13 mouse cellular contexts compared by ENCODE assay signal in the genomic region with DNA sequence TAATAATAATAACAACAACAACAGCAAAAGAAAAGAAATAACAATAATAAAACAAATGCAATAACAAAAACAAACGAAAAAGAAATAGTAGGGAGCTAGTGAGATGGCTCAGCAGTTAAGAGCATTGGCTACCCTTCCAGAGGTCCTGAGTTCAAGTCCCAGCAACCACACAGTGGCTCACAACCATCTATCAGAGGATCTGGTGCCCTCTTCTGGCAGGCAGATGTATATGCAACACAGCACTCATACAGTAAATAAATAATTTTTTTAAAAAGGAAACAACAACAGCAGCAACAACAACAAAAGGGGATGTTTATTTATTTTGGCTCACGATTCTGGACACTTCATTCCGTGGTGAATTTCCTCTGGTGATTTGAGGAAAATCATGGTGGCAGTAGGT. TPM values are rescaled to one million over a fixed set of nuclear protein-coding genes. Genes with fewer than 3 reads are reported as not detected.
DNase-seq lines count a peak whose midpoint lies in the region; ATAC-seq and TF ChIP-seq lines count a peak whose summit lies in the region.
"Had no signal": no experiment of that assay in that cellular context is flagged by ENCODE, and none has a peak within 500 bp of the region (broad histone marks: within the 10 kb centered on the region; RNA-seq: fewer than 3 reads in every experiment).

No protein-coding gene starts in this region.

- peak; percentile 65 for DNase-seq in CD4-positive, CD25-positive, alpha-beta regulatory T cell, adult 2 months (ENCODE audit: low read depth, low spot score)
- no peak for DNase-seq in layer of hippocampus, adult 2 months (ENCODE audit: low spot score in 2 of 2)
- no peak for DNase-seq in layer of hippocampus, adult 9-10 months (ENCODE audit: low spot score)
- no peak for DNase-seq in CH12.LX (ENCODE audit: extremely low read depth)
- peak; percentile 22 for DNase-seq in lung, postnatal 10 days
- no peak for DNase-seq in right cerebral cortex, postnatal 4 days
- no peak for DNase-seq in frontal cortex, postnatal 10 days (ENCODE audit: low spot score in 2 of 2)
- DNase-seq: embryo, embryonic 11 days; right cerebral cortex, adult 18-20 months had no signal

- in situ Hi-C loops in CH12.LX (cut with MboI; ENCODE audit: low pct_ligation_motif_present, low pct_unique_long_range_greater_than_20kb, low sequenced_read_pairs): loop anchor here (25.0 kb wide), 1 partner anchor 357 kb away; the partner anchor contains the start of gene Adcy7

- dilution Hi-C loops in CH12.LX (cut with MboI; ENCODE audit: extremely low pct_ligation_motif_present, extremely low pct_unique_long_range_greater_than_20kb, low sequenced_read_pairs): no loop called here

- no peak overlapping the region for H3K4me2 ChIP-seq in CH12.LX (ENCODE audit: insufficient read depth, low read depth, poor library complexity, severe bottlenecking)
- H3K4me2 ChIP-seq: stomach, embryonic 15.5 days had no signal

- TF ChIP-seq EP300 in CH12.LX (IDR thresholded peaks at IDR 0.05; ENCODE audit: low read length): no peak

- no peak for TF ChIP-seq POLR2A in CH12.LX (IDR thresholded peaks at IDR 0.05; ENCODE audit: low read depth, low read length)

- H3K9me3 ChIP-seq in CH12.LX (replicated peaks; ENCODE audit: low read length): no peaks in the 10 kb centered on the region
- H3K9me3 ChIP-seq: limb, embryonic 10.5 days; stomach, embryonic 15.5 days had no signal

- peak; percentile 43 for TF ChIP-seq RAD21 in CH12.LX (IDR thresholded peaks at IDR 0.05; ENCODE audit: low read depth, low read length)

- no peak overlapping the region for H3K9ac ChIP-seq in CH12.LX (ENCODE audit: insufficient read depth, low read depth)
- H3K9ac ChIP-seq: stomach, embryonic 15.5 days had no signal

- no peaks in the 10 kb centered on the region for H3K79me2 ChIP-seq in CH12.LX (replicated peaks; ENCODE audit: control insufficient read depth, extremely low read depth, insufficient read depth, poor library complexity, severe bottlenecking)

- no peaks in the 10 kb centered on the region for H3K27me3 ChIP-seq in CH12.LX (replicated peaks)

- no peak overlapping the region for H3K4me3 ChIP-seq in layer of hippocampus, adult 2 months
- H3K4me3 ChIP-seq in CH12.LX (replicated peaks in 1 of 3; ENCODE audit: low read depth in 2 of 3, low read length in 2 of 3, poor library complexity in 1 of 3): no peak overlapping the region
- H3K4me3 ChIP-seq: limb, embryonic 10.5 days; stomach, embryonic 15.5 days had no signal

- peaks cover 4 to 33% of the 10 kb centered on the region in 2 experiments; a peak in 3 of 4 replicates for H3K4me1 ChIP-seq in CH12.LX (ENCODE audit: control insufficient read depth in 1 of 2, insufficient read depth in 2 of 2)
- H3K4me1 ChIP-seq: stomach, embryonic 15.5 days had no signal

- no peak for ATAC-seq in CD4-positive, CD25-positive, alpha-beta regulatory T cell, adult 4 months
- ATAC-seq: activated CD4-positive, CD25-positive, alpha-beta regulatory T cell, adult 4 months had no signal

- peak; percentile 73 for TF ChIP-seq CTCF in layer of hippocampus, adult 2 months (conservative IDR thresholded peaks at IDR 0.05)
- peak; percentile 46 to 54; a peak in 3 of 4 replicates for TF ChIP-seq CTCF in CH12.LX (conservative IDR thresholded peaks at IDR 0.05 in 1 of 2, IDR thresholded peaks at IDR 0.05 in 1 of 2; ENCODE audit: low read depth in 2 of 2, low read length in 2 of 2)

- H3K36me3 ChIP-seq in CH12.LX (replicated peaks in 1 of 2; ENCODE audit: control insufficient read depth in 1 of 2, insufficient read depth in 1 of 2, low read length in 1 of 2): peaks cover 1 to 22% of the 10 kb centered on the region in 2 experiments
- H3K36me3 ChIP-seq: limb, embryonic 10.5 days; stomach, embryonic 15.5 days had no signal

- no peak overlapping the region for H3K27ac ChIP-seq in layer of hippocampus, adult 2 months
- no peak overlapping the region for H3K27ac ChIP-seq in CH12.LX (ENCODE audit: insufficient read depth, low read depth)
- H3K27ac ChIP-seq: limb, embryonic 10.5 days; stomach, embryonic 15.5 days had no signal

TF ChIP-seq in CH12.LX, 34 proteins besides CTCF, POLR2A, EP300 and RAD21:
- TF ChIP-seq ZKSCAN1 (IDR thresholded peaks at IDR 0.05; ENCODE audit: borderline replicate concordance, low read depth, low read length) (no peak), SMC3 (IDR thresholded peaks at IDR 0.05; ENCODE audit: low read depth, low read length) (peak; percentile 42)
TF ChIP-seq in CH12.LX: peak in this region for 1.

RNA-seq across cellular contexts. Expression of gene Snx20, which starts 16.4 kb away (rescaled TPM):
- 10 to 100 TPM; 15.0 to 16.8 TPM for polyA plus RNA-seq in CD4-positive, CD25-positive, alpha-beta regulatory T cell, adult 4 months (2017; shearing (Covaris generic))
- 1 to 10 TPM; 1.4 to 2.0 TPM for total RNA-seq in layer of hippocampus, adult 2 months (2021)
- total RNA-seq in CH12.LX (2012; rRNA removed): 112 and 117 TPM in 2 replicates
- total RNA-seq in CH12.LX (2014; rRNA removed): 69.1 and 69.9 TPM in 2 replicates
- 93.1 and 105 TPM in 2 replicates for polyA plus RNA-seq in CH12.LX (2012; ENCODE audit: insufficient read length, low read depth)

RNA-seq across cellular contexts. Expression of gene Nod2, which starts 27.6 kb away (rescaled TPM):
- polyA plus RNA-seq in CD4-positive, CD25-positive, alpha-beta regulatory T cell, adult 4 months (2017; shearing (Covaris generic)): 1 to 10 TPM in 1 of 2 experiments, under 1 TPM in 1; 0.83 to 2.4 TPM
- under 1 TPM; 0.15 to 0.39 TPM for total RNA-seq in layer of hippocampus, adult 2 months (2021)
- 10.9 and 11.7 TPM in 2 replicates for total RNA-seq in CH12.LX (2012; rRNA removed)
- total RNA-seq in CH12.LX (2014; rRNA removed): 3.5 and 4.3 TPM in 2 replicates
- 7.5 and 7.7 TPM in 2 replicates for polyA plus RNA-seq in CH12.LX (2012; ENCODE audit: insufficient read length, low read depth)

Comparison
In these comparisons a context has a peak if more than half of its experiments do, and no peak if none do; other contexts are left out.
1. DNase-seq: peak in CD4-positive, CD25-positive, alpha-beta regulatory T cell, adult 2 months (single experiment) and lung, postnatal 10 days (single experiment); none in layer of hippocampus, adult 2 months (0 of 2), layer of hippocampus, adult 9-10 months (single experiment), CH12.LX (single experiment), right cerebral cortex, postnatal 4 days (single experiment) and frontal cortex, postnatal 10 days (0 of 2).
2. RNA of gene Snx20, which starts 16.4 kb away (total RNA-seq): 69.1 to 117 TPM in CH12.LX; 1.4 to 2.0 TPM in layer of hippocampus, adult 2 months; every median in the first group is over 10 times any median in the second.